Mouse (Mus musculus): ENCODE data around the gene AC161166.1. TPM values are rescaled to one million over a fixed set of nuclear protein-coding genes. Genes with fewer than 3 reads are reported as not detected.

AC161166.1 gene
- polyA plus RNA-seq, 1 experiment from 2014 or later: 0.06 TPM

DNA sequence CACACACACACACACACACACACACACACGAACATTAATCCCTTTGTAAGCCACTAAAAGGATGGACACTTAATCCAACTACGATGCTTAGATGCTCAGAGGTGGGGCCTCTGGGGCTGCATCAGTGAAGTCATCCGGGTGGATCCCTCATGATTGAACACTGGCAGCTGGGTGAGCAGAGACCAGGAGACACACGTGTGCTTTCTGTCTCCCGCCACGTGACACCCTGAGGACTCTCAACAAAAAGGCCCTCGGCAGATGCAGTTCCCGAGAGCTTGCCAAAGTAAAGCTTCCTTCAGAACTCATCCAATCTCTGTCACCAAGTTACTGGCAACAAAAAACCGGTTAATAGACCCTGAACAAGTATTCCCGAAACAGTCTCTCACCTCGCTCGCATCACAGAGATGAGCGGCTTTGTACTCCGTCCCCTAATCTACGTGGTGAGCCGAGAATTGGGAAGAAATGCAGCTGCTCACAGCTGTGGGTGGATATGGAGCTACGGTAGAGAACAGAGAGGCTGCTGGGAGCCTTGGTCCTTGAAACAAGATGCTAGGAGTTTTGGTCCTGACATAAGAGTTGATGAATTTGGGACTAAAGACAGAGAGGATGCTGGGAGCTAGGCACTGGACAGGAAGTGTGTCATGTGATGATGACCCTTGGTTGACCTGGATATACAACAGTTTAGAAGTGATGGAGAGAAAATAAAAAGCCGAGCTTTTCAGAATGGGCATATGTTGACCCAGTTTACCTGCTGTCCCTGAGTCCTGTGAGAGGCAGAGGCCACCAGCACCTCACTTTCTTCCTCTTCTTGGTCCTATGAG, 31.9 kb downstream of the AC161166.1 start:
- Histone ChIP-seq H3K27ac (ENCODE audit: low read length) (no peak overlapping the region), H3K4me2 (replicated peaks; ENCODE audit: low read depth, low read length) (no peak overlapping the region), H3K9ac (replicated peaks; ENCODE audit: low read depth) (no peak overlapping the region), H3K27me3 (replicated peaks; ENCODE audit: insufficient read depth, low read length) (peaks cover 12% of the 10 kb centered on the region; the same call in 1 of the 2 replicates), H3K4me1 (ENCODE audit: insufficient read depth, low read depth, low read length) (peaks cover 4% of the 10 kb centered on the region; the same call in 1 of the 2 replicates), H3K4me3 (ENCODE audit: low read depth, low read length) (no peak overlapping the region), H3K36me3 (ENCODE audit: insufficient read depth, low read length) (no peaks in the 10 kb centered on the region), H3K9me3 (ENCODE audit: low read length) (no peaks in the 10 kb centered on the region)
- no peak for TF ChIP-seq EP300 (IDR thresholded peaks at IDR 0.05)
- no peak for TF ChIP-seq CTCF (IDR thresholded peaks at IDR 0.05)
- 47% methylated on average over 18 of the region's 18 CpGs for WGBS
- ATAC-seq (no peak), DNase-seq (ENCODE audit: low spot score) (no peak)

DNA sequence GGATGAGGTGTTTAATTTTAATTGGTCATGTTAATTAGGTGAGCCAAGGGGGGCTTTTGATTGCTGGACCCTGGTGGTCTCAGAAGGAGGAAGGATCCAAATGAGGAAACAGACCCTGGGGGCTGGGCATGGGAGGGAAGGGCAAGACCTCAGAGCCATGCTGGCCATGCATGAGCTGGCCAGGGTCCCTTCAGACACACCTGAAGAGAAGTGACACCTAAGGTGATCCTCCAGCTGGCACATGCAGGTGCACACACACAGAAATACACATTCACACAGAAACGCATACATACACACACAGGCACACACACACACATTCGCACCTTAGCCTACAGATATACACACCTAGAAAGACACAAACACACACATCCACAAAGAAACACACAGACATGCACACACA, 32.6 kb downstream of the AC161166.1 start:
- Histone ChIP-seq H3K4me2 (replicated peaks; ENCODE audit: low read depth, low read length) (no peak overlapping the region), H3K27me3 (replicated peaks; ENCODE audit: insufficient read depth, low read length) (peaks cover 12% of the 10 kb centered on the region; the same call in 1 of the 2 replicates), H3K4me3 (ENCODE audit: low read depth, low read length) (no peak overlapping the region), H3K9me3 (ENCODE audit: low read length) (no peaks in the 10 kb centered on the region), H3K27ac (ENCODE audit: low read length) (no peak overlapping the region), H3K9ac (replicated peaks; ENCODE audit: low read depth) (no peak overlapping the region), H3K36me3 (ENCODE audit: insufficient read depth, low read length) (no peaks in the 10 kb centered on the region), H3K4me1 (ENCODE audit: insufficient read depth, low read depth, low read length) (peaks cover 4% of the 10 kb centered on the region; the same call in 1 of the 2 replicates)
- DNase-seq (ENCODE audit: low spot score): no peak
- TF ChIP-seq EP300 (IDR thresholded peaks at IDR 0.05) (no peak), CTCF (IDR thresholded peaks at IDR 0.05) (no peak)
- 94% methylated on average over 2 of the region's 2 CpGs for WGBS
- ATAC-seq: no peak

- no peak for TF ChIP-seq EP300 (IDR thresholded peaks at IDR 0.05)
- ATAC-seq (no peak), DNase-seq (ENCODE audit: low spot score) (no peak)
- WGBS: 72% methylated on average over 5 of the region's 5 CpGs
- H3K27ac ChIP-seq (ENCODE audit: low read length): no peak overlapping the region
- H3K9me3 ChIP-seq (ENCODE audit: low read length): no peaks in the 10 kb centered on the region
- H3K27me3 ChIP-seq (replicated peaks; ENCODE audit: insufficient read depth, low read length): peaks cover 12% of the 10 kb centered on the region; the same call in 1 of the 2 replicates
- H3K36me3 ChIP-seq (ENCODE audit: insufficient read depth, low read length): no peaks in the 10 kb centered on the region
- H3K4me1 ChIP-seq (ENCODE audit: insufficient read depth, low read depth, low read length): peaks cover 4% of the 10 kb centered on the region; the same call in 1 of the 2 replicates
- no peak overlapping the region for H3K9ac ChIP-seq (replicated peaks; ENCODE audit: low read depth)
- H3K4me3 ChIP-seq (ENCODE audit: low read depth, low read length): no peak overlapping the region
- no peak overlapping the region for H3K4me2 ChIP-seq (replicated peaks; ENCODE audit: low read depth, low read length)
Measured at GRCm38 (mm10) chr7:24478911-24479310, 33.3 kb downstream of the AC161166.1 start.

- Histone ChIP-seq H3K4me1 (ENCODE audit: insufficient read depth, low read depth, low read length) (peaks cover 4% of the 10 kb centered on the region; the same call in 1 of the 2 replicates), H3K4me3 (ENCODE audit: low read depth, low read length) (no peak overlapping the region), H3K9ac (replicated peaks; ENCODE audit: low read depth) (no peak overlapping the region), H3K4me2 (replicated peaks; ENCODE audit: low read depth, low read length) (no peak overlapping the region), H3K27ac (ENCODE audit: low read length) (no peak overlapping the region), H3K9me3 (ENCODE audit: low read length) (no peaks in the 10 kb centered on the region), H3K27me3 (replicated peaks; ENCODE audit: insufficient read depth, low read length) (peaks cover 12% of the 10 kb centered on the region; the same call in 1 of the 2 replicates), H3K36me3 (ENCODE audit: insufficient read depth, low read length) (peaks cover 9% of the 10 kb centered on the region; the same call in 1 of the 2 replicates)
- TF ChIP-seq CTCF (IDR thresholded peaks at IDR 0.05) (no peak), EP300 (IDR thresholded peaks at IDR 0.05) (no peak)
- WGBS: 88% methylated on average over 7 of the region's 7 CpGs
- ATAC-seq (no peak), DNase-seq (ENCODE audit: low spot score) (no peak)
Measured at GRCm38 (mm10) chr7:24476856-24477255, 35.4 kb downstream of the AC161166.1 start.

- Histone ChIP-seq H3K4me3 (ENCODE audit: low read depth, low read length) (no peak overlapping the region), H3K36me3 (ENCODE audit: insufficient read depth, low read length) (peaks cover 9% of the 10 kb centered on the region; the same call in 1 of the 2 replicates), H3K4me2 (replicated peaks; ENCODE audit: low read depth, low read length) (no peak overlapping the region), H3K27ac (ENCODE audit: low read length) (no peak overlapping the region), H3K27me3 (replicated peaks; ENCODE audit: insufficient read depth, low read length) (peaks cover 8% of the 10 kb centered on the region; the same call in 1 of the 2 replicates), H3K9me3 (ENCODE audit: low read length) (no peaks in the 10 kb centered on the region), H3K9ac (replicated peaks; ENCODE audit: low read depth) (no peak overlapping the region), H3K4me1 (ENCODE audit: insufficient read depth, low read depth, low read length) (peaks cover under 1% of the 10 kb centered on the region; the same call in 1 of the 2 replicates)
- DNase-seq (ENCODE audit: low spot score): no peak
- no peak for TF ChIP-seq EP300 (IDR thresholded peaks at IDR 0.05)
- no peak for TF ChIP-seq CTCF (IDR thresholded peaks at IDR 0.05)
- no peak for ATAC-seq
- 81% methylated on average over 8 of the region's 8 CpGs for WGBS
Measured at GRCm38 (mm10) chr7:24476338-24476737, 35.9 kb downstream of the AC161166.1 start.

DNA sequence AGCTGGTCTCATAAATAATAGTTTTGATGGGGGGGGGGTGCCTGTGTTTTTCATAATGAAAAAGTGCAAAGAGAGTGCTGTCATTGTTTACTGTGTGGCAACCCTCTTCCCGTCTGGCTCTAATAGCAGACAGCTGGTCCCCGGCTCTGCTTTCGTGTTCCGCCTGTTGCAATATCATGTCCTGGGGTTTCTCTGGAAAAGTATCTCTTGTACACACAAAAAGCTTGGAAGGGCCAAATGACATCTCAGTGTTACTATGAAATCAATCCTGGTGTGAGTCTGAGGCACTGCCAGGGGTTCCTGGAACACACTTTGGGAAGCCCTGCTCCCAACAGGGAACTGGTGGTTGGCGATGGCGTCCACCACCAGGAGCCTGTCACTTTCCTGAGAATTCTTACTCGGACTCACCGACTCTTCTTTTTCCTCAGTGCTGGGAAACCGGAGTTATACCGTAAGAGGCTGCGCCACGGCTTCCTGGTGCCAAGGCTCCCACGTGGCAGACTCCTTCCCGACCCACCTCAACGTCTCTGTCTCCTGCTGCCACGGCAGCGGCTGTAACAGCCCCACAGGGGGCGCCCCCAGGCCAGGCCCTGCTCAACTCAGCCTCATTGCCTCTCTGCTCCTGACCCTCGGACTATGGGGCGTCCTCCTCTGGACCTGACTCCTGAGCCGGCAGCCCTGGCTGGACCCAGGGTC, 37.3 kb downstream of the AC161166.1 start:
- ATAC-seq (peak; percentile 66), DNase-seq (ENCODE audit: low spot score) (peak; percentile 76)
- no peaks in the 10 kb centered on the region for H3K9me3 ChIP-seq (ENCODE audit: low read length)
- TF ChIP-seq CTCF (IDR thresholded peaks at IDR 0.05) (peak; percentile 45), EP300 (IDR thresholded peaks at IDR 0.05) (peak; percentile 40; the same call in 1 of the 2 replicates)
- peaks cover 9% of the 10 kb centered on the region; the same call in 1 of the 2 replicates for H3K36me3 ChIP-seq (ENCODE audit: insufficient read depth, low read length)
- no peak overlapping the region for H3K9ac ChIP-seq (replicated peaks; ENCODE audit: low read depth)
- no peak overlapping the region for H3K4me2 ChIP-seq (replicated peaks; ENCODE audit: low read depth, low read length)
- H3K4me3 ChIP-seq (ENCODE audit: low read depth, low read length): no peak overlapping the region
- 44% methylated on average over 21 of the region's 21 CpGs for WGBS
- H3K4me1 ChIP-seq (ENCODE audit: insufficient read depth, low read depth, low read length): no peaks in the 10 kb centered on the region
- H3K27me3 ChIP-seq (replicated peaks; ENCODE audit: insufficient read depth, low read length): no peaks in the 10 kb centered on the region
- 0 out of 2 replicates have a peak overlapping the region, but pooled peaks have one; percentile 32 for H3K27ac ChIP-seq (ENCODE audit: low read length)

Measured in lung, postnatal 0 days (tissue).